Mouse (Mus musculus) forebrain, embryonic 10.5 days (tissue): Measurements from ENCODE around the gene Mcam. TPM values are rescaled to one million over a fixed set of nuclear protein-coding genes. Genes with fewer than 3 reads are reported as not detected.

Source experiments
- DNase-seq: peaks from one replicate; pipeline ENCODE4 v3.0.0-alpha.2; 2017; ENCODE audit warnings: low spot score; ENCODE audit errors: extremely low spot score
- H3K27ac ChIP-seq: fragments of 300-500 bp; sonication (generic); 2 replicates; pipeline ENCODE4 v1.5.1; 2016; ENCODE audit warnings: mild to moderate bottlenecking
- H3K27me3 ChIP-seq: fragments of 300-500 bp; sonication (generic); 2 replicates; pipeline ENCODE4 v1.6.1; 2016; ENCODE audit warnings: mild to moderate bottlenecking; ENCODE audit not compliant: poor library complexity, severe bottlenecking
- H3K36me3 ChIP-seq: fragments of 300-500 bp; sonication (generic); replicated peaks from 2 replicates; pipeline ENCODE4 v1.6.1; 2016; ENCODE audit warnings: mild to moderate bottlenecking, moderate library complexity
- H3K4me1 ChIP-seq: fragments of 300-500 bp; sonication (generic); 2 replicates; pipeline ENCODE4 v1.6.1; 2016
- H3K4me3 ChIP-seq: fragments of 300-500 bp; sonication (generic); 2 replicates; pipeline ENCODE4 v1.5.1; 2016; ENCODE audit warnings: mild to moderate bottlenecking, moderate library complexity
- H3K9me3 ChIP-seq: fragments of 300-500 bp; sonication (generic); 2 replicates; pipeline ENCODE4 v1.6.1; 2016; ENCODE audit warnings: mild to moderate bottlenecking, moderate library complexity
- WGBS: fragments of 180-500 bp; shearing (Covaris S2); methylation state at CpG from one replicate; pipeline ENCODE4 v1.1.7; 2016; 5-methylcytosine and 5-hydroxymethylcytosine counted together
- polyA plus RNA-seq: library from polyadenylated mRNA; unstranded; fragments of >200 nt; fragmentation: Nextera tagmentation; extraction: Ambion mirVana; gene quantifications from 2 replicates; pipeline ENCODE4 v1.2.1, GENCODE M21; 2016

The Mcam gene
- polyA plus RNA-seq, 1 experiment from 2014 or later: 10.1 TPM

GRCm38 (mm10) chr9:44170691-44171151 lies 36.5 kb downstream of the Mcam start:
- H3K27me3 ChIP-seq: no peaks in the 10 kb centered on the region

GRCm38 (mm10) chr9:44175556-44175955 lies 41.3 kb downstream of the Mcam start:
- H3K4me1 ChIP-seq: no peaks in the 10 kb centered on the region
- no peak for DNase-seq
- 90% methylated on average over 6 of the region's 6 CpGs for WGBS
- H3K27ac ChIP-seq: no peak overlapping the region
- no peak overlapping the region for H3K4me3 ChIP-seq
- peaks cover 53% of the 10 kb centered on the region for H3K36me3 ChIP-seq
- no peaks in the 10 kb centered on the region for H3K27me3 ChIP-seq
- H3K9me3 ChIP-seq: peaks cover 16% of the 10 kb centered on the region; the same call in 1 of the 2 replicates

More at GRCm38 (mm10) chr9:44170691-44171151, 36.5 kb downstream of the Mcam start:
- Histone ChIP-seq H3K27ac (no peak overlapping the region), H3K4me1 (no peaks in the 10 kb centered on the region), H3K4me3 (no peak overlapping the region), H3K36me3 (peaks cover 76% of the 10 kb centered on the region), H3K9me3 (no peaks in the 10 kb centered on the region)
- DNase-seq: no peak
- 91% methylated on average over 3 of the region's 3 CpGs for WGBS

GRCm38 (mm10) chr9:44175957-44176356 lies 41.7 kb downstream of the Mcam start:
- WGBS: 95% methylated on average over 1 of the region's 1 CpGs
- Histone ChIP-seq H3K4me3 (no peak overlapping the region), H3K27me3 (no peaks in the 10 kb centered on the region), H3K4me1 (no peaks in the 10 kb centered on the region), H3K36me3 (peaks cover 51% of the 10 kb centered on the region), H3K9me3 (peaks cover 18% of the 10 kb centered on the region; the same call in 1 of the 2 replicates), H3K27ac (no peak overlapping the region)
- no peak for DNase-seq

- DNase-seq: no peak
- Histone ChIP-seq H3K4me3 (no peak overlapping the region), H3K4me1 (no peaks in the 10 kb centered on the region), H3K36me3 (peaks cover 38% of the 10 kb centered on the region), H3K9me3 (peaks cover 18% of the 10 kb centered on the region; the same call in 1 of the 2 replicates), H3K27ac (no peak overlapping the region), H3K27me3 (no peaks in the 10 kb centered on the region)
- 89% methylated on average over 2 of the region's 2 CpGs for WGBS
Measured at GRCm38 (mm10) chr9:44177405-44177804, 43.1 kb downstream of the Mcam start.

- Histone ChIP-seq H3K27ac (no peak overlapping the region), H3K4me3 (no peak overlapping the region), H3K36me3 (peaks cover 28% of the 10 kb centered on the region), H3K4me1 (no peaks in the 10 kb centered on the region), H3K27me3 (no peaks in the 10 kb centered on the region), H3K9me3 (peaks cover 18% of the 10 kb centered on the region; the same call in 1 of the 2 replicates)
- DNase-seq: no peak
- WGBS: 82% methylated on average over 14 of the region's 14 CpGs
Measured at GRCm38 (mm10) chr9:44178389-44178788, 44.1 kb downstream of the Mcam start.

- Histone ChIP-seq H3K36me3 (peaks cover 26% of the 10 kb centered on the region), H3K27ac (no peak overlapping the region), H3K4me1 (no peaks in the 10 kb centered on the region), H3K4me3 (no peak overlapping the region), H3K27me3 (no peaks in the 10 kb centered on the region), H3K9me3 (peaks cover 18% of the 10 kb centered on the region; the same call in 1 of the 2 replicates)
- 95% methylated on average over 12 of the region's 12 CpGs for WGBS
- DNase-seq: no peak
Measured at GRCm38 (mm10) chr9:44178811-44179210, 44.5 kb downstream of the Mcam start.

- Histone ChIP-seq H3K4me3 (no peak overlapping the region), H3K27me3 (no peaks in the 10 kb centered on the region), H3K36me3 (peaks cover 35% of the 10 kb centered on the region), H3K4me1 (peaks cover 5% of the 10 kb centered on the region), H3K9me3 (peaks cover 18% of the 10 kb centered on the region; the same call in 1 of the 2 replicates), H3K27ac (no peak overlapping the region)
- 93% methylated on average over 5 of the region's 5 CpGs for WGBS
- DNase-seq: no peak
Measured at GRCm38 (mm10) chr9:44181537-44181936, 47.3 kb downstream of the Mcam start.

- Histone ChIP-seq H3K4me3 (no peak overlapping the region), H3K9me3 (peaks cover 18% of the 10 kb centered on the region; the same call in 1 of the 2 replicates)
- 98% methylated on average over 3 of the region's 3 CpGs for WGBS
Measured at GRCm38 (mm10) chr9:44182260-44182659, 48.0 kb downstream of the Mcam start.

GRCm38 (mm10) chr9:44188223-44188622 lies 54.0 kb downstream of the Mcam start:
- WGBS: 86% methylated on average over 12 of the region's 12 CpGs
- DNase-seq: no peak
- no peak overlapping the region for H3K4me3 ChIP-seq

More at GRCm38 (mm10) chr9:44182260-44182659, 48.0 kb downstream of the Mcam start:
- Histone ChIP-seq H3K27ac (no peak overlapping the region), H3K4me1 (peaks cover 5% of the 10 kb centered on the region), H3K27me3 (no peaks in the 10 kb centered on the region), H3K36me3 (peaks cover 35% of the 10 kb centered on the region)
- no peak for DNase-seq

GRCm38 (mm10) chr9:44191166-44191565 lies 56.9 kb downstream of the Mcam start:
- H3K9me3 ChIP-seq: no peaks in the 10 kb centered on the region
- no peaks in the 10 kb centered on the region for H3K4me1 ChIP-seq
- DNase-seq: no peak
- H3K27ac ChIP-seq: no peak overlapping the region
- H3K4me3 ChIP-seq: no peak overlapping the region
- no peaks in the 10 kb centered on the region for H3K27me3 ChIP-seq
- WGBS: 84% methylated on average over 3 of the region's 3 CpGs
- H3K36me3 ChIP-seq: peaks cover 15% of the 10 kb centered on the region

More at GRCm38 (mm10) chr9:44188223-44188622, 54.0 kb downstream of the Mcam start:
- Histone ChIP-seq H3K4me1 (peaks cover 5% of the 10 kb centered on the region), H3K27ac (no peak overlapping the region), H3K36me3 (peaks cover 9% of the 10 kb centered on the region), H3K9me3 (no peaks in the 10 kb centered on the region), H3K27me3 (no peaks in the 10 kb centered on the region)

- peaks cover 23% of the 10 kb centered on the region for H3K36me3 ChIP-seq
- 91% methylated on average over 3 of the region's 3 CpGs for WGBS
- no peaks in the 10 kb centered on the region for H3K27me3 ChIP-seq
Measured at GRCm38 (mm10) chr9:44192312-44192711, 58.0 kb downstream of the Mcam start.

More at GRCm38 (mm10) chr9:44192312-44192711, 58.0 kb downstream of the Mcam start:
- H3K4me3 ChIP-seq: no peak overlapping the region
- DNase-seq: no peak
- no peaks in the 10 kb centered on the region for H3K4me1 ChIP-seq
- H3K9me3 ChIP-seq: no peaks in the 10 kb centered on the region
- no peak overlapping the region for H3K27ac ChIP-seq
